Mouse (Mus musculus) heart, adult 8-10 months (tissue): ENCODE results near the gene Mpp5. TPM values are rescaled to one million over a fixed set of nuclear protein-coding genes. Genes with fewer than 3 reads are reported as not detected.
A peak's percentile ranks its signal among the peaks of the same experiment; 100 is the strongest.

Experiments used
- DNase-seq: peaks from one replicate; pipeline ENCODE4 v3.0.0; 2022; ENCODE audit warnings: low spot score
- total RNA-seq, 4 experiments: library from RNA; stranded (reverse); gene quantifications; 2 replicates each; pipeline ENCODE4 v1.2.4; 2022

Mpp5 gene
- total RNA-seq, result 10 to 100 TPM; 12.7 to 18.1 (median 15.4) TPM

GRCm38 (mm10) chr12:78748557-78749377 lies at the start of gene Mpp5:
Gene Mpp5, plus strand, starts transcription at chr12:78748907.
- DNase-seq, result peak; percentile 94

GRCm38 (mm10) chr12:78717783-78718182 lies 30.9 kb upstream of the Mpp5 start:
- no peak for DNase-seq

GRCm38 (mm10) chr12:78727723-78728122 lies 21.0 kb upstream of the Mpp5 start:
- no peak for DNase-seq

- DNase-seq, result no peak
Observed at GRCm38 (mm10) chr12:78739633-78740032, 9.1 kb upstream of the Mpp5 start.

- DNase-seq, result no peak
Observed at GRCm38 (mm10) chr12:78740289-78740688, 8.4 kb upstream of the Mpp5 start.

- DNase-seq, result no peak
Observed at GRCm38 (mm10) chr12:78746226-78746625, 2.5 kb upstream of the Mpp5 start.

- no peak for DNase-seq
Observed at GRCm38 (mm10) chr12:78747406-78747805, 1.3 kb upstream of the Mpp5 start.

GRCm38 (mm10) chr12:78748113-78748512 lies 594 bp upstream of the Mpp5 start:
- peak; percentile 16 for DNase-seq

GRCm38 (mm10) chr12:78749378-78749801 lies 683 bp downstream of the Mpp5 start:
- peak; percentile 63 for DNase-seq

GRCm38 (mm10) chr12:78761979-78762378 lies 13.3 kb downstream of the Mpp5 start:
- no peak for DNase-seq

GRCm38 (mm10) chr12:78769031-78769713 lies 20.5 kb downstream of the Mpp5 start:
- no peak for DNase-seq

GRCm38 (mm10) chr12:78773211-78773610 lies 24.5 kb downstream of the Mpp5 start:
- peak; percentile 26 for DNase-seq

GRCm38 (mm10) chr12:78777916-78778315 lies 29.2 kb downstream of the Mpp5 start:
- DNase-seq, result no peak

- DNase-seq, result no peak
Observed at GRCm38 (mm10) chr12:78778423-78779067, 29.8 kb downstream of the Mpp5 start.

- no peak for DNase-seq
Observed at GRCm38 (mm10) chr12:78788266-78788873, 39.7 kb downstream of the Mpp5 start.

- no peak for DNase-seq
Observed at GRCm38 (mm10) chr12:78790791-78791190, 42.1 kb downstream of the Mpp5 start.

- DNase-seq, result peak; percentile 26
Observed at GRCm38 (mm10) chr12:78794236-78794635, 45.5 kb downstream of the Mpp5 start.

- no peak for DNase-seq
Observed at GRCm38 (mm10) chr12:78800036-78800435, 51.3 kb downstream of the Mpp5 start.

- DNase-seq, result no peak
Observed at GRCm38 (mm10) chr12:78801836-78802235, 53.1 kb downstream of the Mpp5 start.

GRCm38 (mm10) chr12:78814437-78814836 lies 65.7 kb downstream of the Mpp5 start:
- DNase-seq, result no peak

GRCm38 (mm10) chr12:78834496-78834895 lies 85.8 kb downstream of the Mpp5 start:
- DNase-seq, result no peak

GRCm38 (mm10) chr12:78839906-78840305 lies 91.2 kb downstream of the Mpp5 start:
- DNase-seq, result no peak
